ENCODE assay signal across 13 mouse cellular contexts in the genomic region with DNA sequence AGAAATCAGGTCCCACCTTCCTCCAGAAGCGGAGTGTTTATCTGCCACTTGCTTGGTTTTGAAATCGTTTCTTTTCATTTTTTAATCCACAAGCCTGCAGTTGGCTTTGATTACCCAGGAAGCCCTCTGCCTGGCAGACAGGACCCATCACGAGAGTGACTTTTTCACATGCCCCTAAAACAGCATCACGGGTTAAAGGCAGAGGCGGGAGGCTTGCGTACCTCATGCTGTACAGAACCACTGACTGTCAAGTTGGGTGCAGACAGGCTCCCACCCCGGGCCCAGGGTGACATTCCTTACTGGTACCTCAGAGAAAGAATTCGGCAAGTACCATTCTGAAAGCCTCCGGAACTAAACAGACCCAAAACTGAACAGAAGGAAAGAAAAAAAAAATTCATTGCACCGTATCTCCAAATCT. TPM values are rescaled to one million over a fixed set of nuclear protein-coding genes. Genes with fewer than 3 reads are reported as not detected.
DNase-seq lines count a peak whose midpoint lies in the region; ATAC-seq lines count a peak whose summit lies in the region.
"Had no signal": no experiment of that assay in that cellular context is flagged by ENCODE, and none has a peak within 500 bp of the region (broad histone marks: within the 10 kb centered on the region; RNA-seq: fewer than 3 reads in every experiment).

No protein-coding gene starts in this region.

- no peaks in the 10 kb centered on the region for H3K9me3 ChIP-seq in forebrain, embryonic 16.5 days (ENCODE audit: control insufficient read depth, low read length)
- no peaks in the 10 kb centered on the region for H3K9me3 ChIP-seq in midbrain, embryonic 13.5 days

- no peaks in the 10 kb centered on the region for H3K27me3 ChIP-seq in forebrain, embryonic 16.5 days (replicated peaks; ENCODE audit: control insufficient read depth, insufficient read depth, low read length)
- peaks cover 3% of the 10 kb centered on the region; the same call in 1 of the 2 replicates for H3K27me3 ChIP-seq in midbrain, embryonic 13.5 days

- 40% methylated on average over 10 of the region's 10 CpGs for WGBS in forebrain, embryonic 16.5 days
- 54% methylated on average over 10 of the region's 10 CpGs for WGBS in midbrain, embryonic 13.5 days

- H3K4me2 ChIP-seq in forebrain, embryonic 16.5 days (ENCODE audit: low read length) = peak overlapping the region; percentile 77
- H3K4me2 ChIP-seq in midbrain, embryonic 13.5 days (replicated peaks) = peak overlapping the region; percentile 49

- DNase-seq in CD4-positive, CD25-positive, alpha-beta regulatory T cell, adult 2 months (ENCODE audit: low read depth, low spot score) = peak; percentile 65
- DNase-seq in T-cell, adult 2 months (ENCODE audit: low spot score) = peak; percentile 63
- no peak for DNase-seq in c-Kit-positive CD71-positive TER-119-positive erythroid progenitor cells, embryonic 14.5 days (ENCODE audit: low spot score)
- DNase-seq in ovary, postnatal 36 days (ENCODE audit: low spot score) = no peak
- no peak for DNase-seq in cerebellum, adult 18-20 months
- DNase-seq: gastrocnemius, postnatal 14 days; kidney, postnatal 4 days; liver, postnatal 0 days had no signal

- peak overlapping the region; percentile 30 for H3K4me3 ChIP-seq in forebrain, embryonic 16.5 days (replicated peaks; ENCODE audit: low read length)
- H3K4me3 ChIP-seq in midbrain, embryonic 13.5 days (replicated peaks) = no peak overlapping the region
- H3K4me3 ChIP-seq: erythroblast, embryonic 14.5 days; megakaryocyte, embryonic 14.5 days had no signal

- peak overlapping the region; percentile 89 for H3K27ac ChIP-seq in forebrain, embryonic 16.5 days (ENCODE audit: low read length)
- H3K27ac ChIP-seq in midbrain, embryonic 13.5 days = peak overlapping the region; percentile 7; the same call in 1 of the 2 replicates

- ATAC-seq in forebrain, embryonic 16.5 days = no peak
- no peak for ATAC-seq in midbrain, embryonic 13.5 days
- ATAC-seq: intestine, embryonic 16.5 days; liver, postnatal 0 days had no signal

- no peaks in the 10 kb centered on the region for H3K36me3 ChIP-seq in forebrain, embryonic 16.5 days (ENCODE audit: control insufficient read depth, insufficient read depth)
- H3K36me3 ChIP-seq in midbrain, embryonic 13.5 days = no peaks in the 10 kb centered on the region

- H3K9ac ChIP-seq in forebrain, embryonic 16.5 days (replicated peaks; ENCODE audit: low read depth, low read length) = peak overlapping the region; percentile 56
- peak overlapping the region; percentile 11; the same call in 1 of the 2 replicates for H3K9ac ChIP-seq in midbrain, embryonic 13.5 days (replicated peaks)
- H3K9ac ChIP-seq: liver, postnatal 0 days had no signal

- H3K4me1 ChIP-seq in forebrain, embryonic 16.5 days (replicated peaks; ENCODE audit: control insufficient read depth, insufficient read depth, low read length) = peaks cover 96% of the 10 kb centered on the region
- peaks cover 98% of the 10 kb centered on the region for H3K4me1 ChIP-seq in midbrain, embryonic 13.5 days (replicated peaks)

RNA-seq across cellular contexts. Expression of gene Bcl11b, which starts 27.9 kb away (rescaled TPM):
- polyA plus RNA-seq in forebrain, embryonic 16.5 days (2015; fragmentation: Nextera tagmentation; extraction: Ambion mirVana) = 81.4 and 87.9 TPM in 2 replicates
- polyA plus RNA-seq in midbrain, embryonic 13.5 days (2015; fragmentation: Nextera tagmentation; extraction: Ambion mirVana) = 19.2 and 27.0 TPM in 2 replicates
- polyA plus RNA-seq: erythroblast, embryonic 14.5 days; liver, postnatal 0 days had no signal

Comparison
In these comparisons a context has a peak if more than half of its experiments do, and no peak if none do; other contexts are left out.
1. DNase-seq: peak in CD4-positive, CD25-positive, alpha-beta regulatory T cell, adult 2 months (single experiment) and T-cell, adult 2 months (single experiment); none in c-Kit-positive CD71-positive TER-119-positive erythroid progenitor cells, embryonic 14.5 days (single experiment), ovary, postnatal 36 days (single experiment) and cerebellum, adult 18-20 months (0 of 2).